Mouse (Mus musculus): ENCODE measurements around the gene Gm5431.

DNA sequence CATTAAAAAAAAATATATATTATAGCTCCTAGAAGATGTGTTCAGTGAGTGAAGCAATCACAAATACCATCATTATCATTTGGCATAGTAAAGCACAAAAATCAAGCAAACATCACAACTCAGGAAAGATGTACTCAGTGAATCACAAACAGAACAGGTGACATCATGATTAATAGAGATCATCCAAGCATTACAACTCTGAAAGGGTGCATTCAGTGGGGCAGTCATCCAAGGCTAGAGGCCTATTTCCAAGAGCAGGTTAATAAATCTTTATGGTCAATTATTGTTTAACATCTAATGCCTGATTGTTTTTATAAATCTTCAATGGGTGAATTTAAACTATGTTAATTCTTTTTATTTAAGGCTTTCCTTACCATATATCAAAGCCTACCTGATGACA is 61.2 kb downstream of the Gm5431 start:
- TF ChIP-seq CTCF (IDR thresholded peaks at IDR 0.05; ENCODE audit: borderline replicate concordance, extremely low read depth, insufficient read depth, insufficient read length) (no peak), POLR2A (IDR thresholded peaks at IDR 0.05; ENCODE audit: borderline replicate concordance, extremely low read depth, insufficient read depth, insufficient read length, poor library complexity, severe bottlenecking) (no peak)

All from brain, embryonic 14.5 days (tissue).